Mouse (Mus musculus): Measurements from ENCODE around the gene Tomt.

Gene Tomt

GRCm38 (mm10) chr7:101906287-101906681, at the start of gene Tomt:
Tomt (minus strand) TSS chr7:101906359.
- WGBS: 8% methylated on average over 11 of the region's 11 CpGs

- 82% methylated on average over 4 of the region's 4 CpGs for WGBS
Measured at GRCm38 (mm10) chr7:101955862-101956261, 49.7 kb upstream of the Tomt start.

- WGBS: 57% methylated on average over 2 of the region's 2 CpGs
Measured at GRCm38 (mm10) chr7:101955276-101955675, 49.1 kb upstream of the Tomt start.

- WGBS: 36% methylated on average over 2 of the region's 2 CpGs
Measured at GRCm38 (mm10) chr7:101954163-101954562, 48.0 kb upstream of the Tomt start.

GRCm38 (mm10) chr7:101952098-101952497, 45.9 kb upstream of the Tomt start:
- WGBS: 28% methylated on average over 2 of the region's 2 CpGs

GRCm38 (mm10) chr7:101951648-101952047, 45.5 kb upstream of the Tomt start:
- WGBS: 84% methylated on average over 1 of the region's 1 CpGs

- WGBS: 92% methylated on average over 5 of the region's 5 CpGs
Measured at GRCm38 (mm10) chr7:101949008-101949407, 42.8 kb upstream of the Tomt start.

- 96% methylated on average over 4 of the region's 4 CpGs for WGBS
Measured at GRCm38 (mm10) chr7:101939758-101940157, 33.6 kb upstream of the Tomt start.

- WGBS: 80% methylated on average over 2 of the region's 2 CpGs
Measured at GRCm38 (mm10) chr7:101938348-101938747, 32.2 kb upstream of the Tomt start.

GRCm38 (mm10) chr7:101937569-101937968, 31.4 kb upstream of the Tomt start:
- WGBS: 63% methylated on average over 4 of the region's 4 CpGs

- 96% methylated on average over 4 of the region's 4 CpGs for WGBS
Measured at GRCm38 (mm10) chr7:101936996-101937395, 30.8 kb upstream of the Tomt start.

- 96% methylated on average over 4 of the region's 4 CpGs for WGBS
Measured at GRCm38 (mm10) chr7:101935957-101936356, 29.8 kb upstream of the Tomt start.

- under 1% methylated on average over 40 of the region's 40 CpGs for WGBS
Measured at GRCm38 (mm10) chr7:101933751-101934240, 27.6 kb upstream of the Tomt start, which contains the start of the genes Lrrc51 and Numa1. Lrrc51 (minus strand) TSS chr7:101933895. Numa1 (plus strand) TSS chr7:101934111.

- WGBS: 3% methylated on average over 15 of the region's 15 CpGs
Measured at GRCm38 (mm10) chr7:101933300-101933699, 27.1 kb upstream of the Tomt start.

- 81% methylated on average over 1 of the region's 1 CpGs for WGBS
Measured at GRCm38 (mm10) chr7:101932551-101932950, 26.4 kb upstream of the Tomt start.

- 85% methylated on average over 3 of the region's 3 CpGs for WGBS
Measured at GRCm38 (mm10) chr7:101928093-101928492, 21.9 kb upstream of the Tomt start.

GRCm38 (mm10) chr7:101918071-101918470, 11.9 kb upstream of the Tomt start:
- 33% methylated on average over 1 of the region's 1 CpGs for WGBS

GRCm38 (mm10) chr7:101911982-101912381, 5.8 kb upstream of the Tomt start:
- 56% methylated on average over 3 of the region's 3 CpGs for WGBS

GRCm38 (mm10) chr7:101910138-101910537, 4.0 kb upstream of the Tomt start:
- 71% methylated on average over 4 of the region's 4 CpGs for WGBS

GRCm38 (mm10) chr7:101908367-101908766, 2.2 kb upstream of the Tomt start:
- 63% methylated on average over 4 of the region's 4 CpGs for WGBS

GRCm38 (mm10) chr7:101906696-101907095, 537 bp upstream of the Tomt start:
- 63% methylated on average over 8 of the region's 8 CpGs for WGBS

- WGBS: under 1% methylated on average over 61 of the region's 61 CpGs
Measured at GRCm38 (mm10) chr7:101905561-101906286, 435 bp downstream of the Tomt start, which contains the start of gene Lamtor1. Lamtor1 (plus strand) TSS chr7:101905904.

- WGBS: 95% methylated on average over 10 of the region's 10 CpGs
Measured at GRCm38 (mm10) chr7:101901969-101902368, 4.2 kb downstream of the Tomt start.
